Mouse (Mus musculus): ENCODE data around the gene Arel1. TPM values are rescaled to one million over a fixed set of nuclear protein-coding genes. Genes with fewer than 3 reads are reported as not detected.

The Arel1 gene
- total RNA-seq, 2 experiments from 2014 or later = 39.2 to 48.6 TPM

GRCm38 (mm10) chr12:84872310-84872709, 98.4 kb downstream of the Arel1 start:
- ATAC-seq (replicated peaks; ENCODE audit: low FRiP score, low TSS enrichment, poor library complexity, severe bottlenecking) = no peak

Other genes with a start within 250 kb of the Arel1 start
- 50.9 and 53.2 TPM in 2 replicates for gene Npc2, start 197.7 kb downstream of the Arel1 start, total RNA-seq (2014; fragmentation: Nextera tagmentation)
- 34.6 and 41.4 TPM in 2 replicates for gene Npc2, start 197.7 kb downstream of the Arel1 start, total RNA-seq (2017)
- 178 and 198 TPM in 2 replicates for gene Isca2, start 197.6 kb downstream of the Arel1 start, total RNA-seq (2014; fragmentation: Nextera tagmentation)
- gene Isca2, start 197.6 kb downstream of the Arel1 start, total RNA-seq (2017) = 66.4 and 79.4 TPM in 2 replicates
- gene Ltbp2, start 94.4 kb downstream of the Arel1 start, total RNA-seq (2014; fragmentation: Nextera tagmentation) = not detected in 2 replicates
- not detected in 2 replicates for gene Ltbp2, start 94.4 kb downstream of the Arel1 start, total RNA-seq (2017)
- 234 and 237 TPM in 2 replicates for gene Fcf1, start within 50 bp of the Arel1 start, total RNA-seq (2014; fragmentation: Nextera tagmentation)
- 147 and 211 TPM in 2 replicates for gene Fcf1, start within 50 bp of the Arel1 start, total RNA-seq (2017)
- gene Ylpm1, start 25.4 kb upstream of the Arel1 start, total RNA-seq (2014; fragmentation: Nextera tagmentation) = 97.2 and 106 TPM in 2 replicates
- 35.0 and 77.3 TPM in 2 replicates for gene Ylpm1, start 25.4 kb upstream of the Arel1 start, total RNA-seq (2017)
- 2.5 and 11.8 TPM in 2 replicates for gene Prox2, start 139.9 kb upstream of the Arel1 start, total RNA-seq (2014; fragmentation: Nextera tagmentation)
- gene Prox2, start 139.9 kb upstream of the Arel1 start, total RNA-seq (2017) = 4.3 and 8.3 TPM in 2 replicates
- gene Dlst, start 139.9 kb upstream of the Arel1 start, total RNA-seq (2014; fragmentation: Nextera tagmentation) = 216 and 227 TPM in 2 replicates
- gene Dlst, start 139.9 kb upstream of the Arel1 start, total RNA-seq (2017) = 230 and 281 TPM in 2 replicates
- 0.35 TPM in 1 of 2 replicates, not detected in the other for gene Rps6kl1, start 180.4 kb upstream of the Arel1 start, total RNA-seq (2014; fragmentation: Nextera tagmentation)
- not detected in 2 replicates for gene Rps6kl1, start 180.4 kb upstream of the Arel1 start, total RNA-seq (2017)
- not detected in 2 replicates for gene Pgf, start 206.9 kb upstream of the Arel1 start, total RNA-seq (2014; fragmentation: Nextera tagmentation)
- gene Pgf, start 206.9 kb upstream of the Arel1 start, total RNA-seq (2017) = not detected in 2 replicates
- gene Eif2b2, start 248.6 kb upstream of the Arel1 start, total RNA-seq (2014; fragmentation: Nextera tagmentation) = 95.6 and 101 TPM in 2 replicates
- 64.2 and 72.2 TPM in 2 replicates for gene Eif2b2, start 248.6 kb upstream of the Arel1 start, total RNA-seq (2017)

Measured in megakaryocyte-erythroid progenitor cell, adult 5-6 weeks (primary cell).